Mouse (Mus musculus) MEL (cell line): ENCODE data around the gene Nars2.

Experiments used
- CTCF ChIP-seq, 3 experiments: IDR thresholded peaks in 2 of 3; conservative IDR thresholded peaks in 1 of 3; 2 replicates each; pipeline ENCODE4 v1.5.1; 2011 to 2012; ENCODE audit warnings: low read length in 3 of 3, low read depth in 2 of 3, mild to moderate bottlenecking in 2 of 3, improper control_type of control experiment in 1 of 3, inconsistent platforms in 1 of 3, mixed read lengths in 1 of 3, moderate library complexity in 1 of 3; ENCODE audit not compliant: control insufficient read depth in 1 of 3, insufficient read depth in 1 of 3, poor library complexity in 1 of 3, severe bottlenecking in 1 of 3
- ELF1 ChIP-seq: IDR thresholded peaks from 2 replicates; pipeline ENCODE4 v1.6.1; 2014; ENCODE audit warnings: low read depth, mild to moderate bottlenecking, inconsistent platforms, low read length, improper control_type of control experiment, moderate library complexity
- GABPA ChIP-seq: IDR thresholded peaks from 2 replicates; pipeline ENCODE4 v1.6.1; 2012; ENCODE audit warnings: low read depth, mild to moderate bottlenecking, inconsistent platforms, low read length, improper control_type of control experiment, moderate library complexity
- POLR2A ChIP-seq, 2 experiments: IDR thresholded peaks; 2 replicates each; pipeline ENCODE4 v1.6.1; 2011 to 2012; ENCODE audit warnings: low read length in 2 of 2, mild to moderate bottlenecking in 2 of 2, control low read depth in 1 of 2, improper control_type of control experiment in 1 of 2, low read depth in 1 of 2, moderate library complexity in 1 of 2; ENCODE audit not compliant: control insufficient read depth in 1 of 2, insufficient read depth in 1 of 2, poor library complexity in 1 of 2
- POLR2AphosphoS5 ChIP-seq: IDR thresholded peaks from 2 replicates; pipeline ENCODE4 v1.6.1; 2012; ENCODE audit warnings: low read depth, borderline replicate concordance, mild to moderate bottlenecking, inconsistent platforms, low read length, moderate library complexity, mixed read lengths
- RAD21 ChIP-seq: IDR thresholded peaks from 2 replicates; pipeline ENCODE4 v1.6.1; 2011; ENCODE audit warnings: mild to moderate bottlenecking, low read depth, low read length, improper control_type of control experiment
- SIN3A ChIP-seq: IDR thresholded peaks from 2 replicates; pipeline ENCODE4 v1.6.1; 2012; ENCODE audit warnings: low read length, improper control_type of control experiment, inconsistent platforms
- TCF12 ChIP-seq: IDR thresholded peaks from 2 replicates; pipeline ENCODE4 v1.6.1; 2014; ENCODE audit warnings: low read depth, mild to moderate bottlenecking, inconsistent platforms, low read length, improper control_type of control experiment, moderate library complexity
- UBTF ChIP-seq: IDR thresholded peaks from 2 replicates; pipeline ENCODE4 v1.6.1; 2012; ENCODE audit warnings: low read depth, mild to moderate bottlenecking, inconsistent platforms, low read length, improper control_type of control experiment, moderate library complexity, borderline replicate concordance; ENCODE audit not compliant: insufficient read depth
- ZKSCAN1 ChIP-seq: IDR thresholded peaks from 2 replicates; pipeline ENCODE4 v1.6.1; 2012; ENCODE audit warnings: low read depth, mild to moderate bottlenecking, inconsistent platforms, low read length, improper control_type of control experiment, moderate library complexity

DNA sequence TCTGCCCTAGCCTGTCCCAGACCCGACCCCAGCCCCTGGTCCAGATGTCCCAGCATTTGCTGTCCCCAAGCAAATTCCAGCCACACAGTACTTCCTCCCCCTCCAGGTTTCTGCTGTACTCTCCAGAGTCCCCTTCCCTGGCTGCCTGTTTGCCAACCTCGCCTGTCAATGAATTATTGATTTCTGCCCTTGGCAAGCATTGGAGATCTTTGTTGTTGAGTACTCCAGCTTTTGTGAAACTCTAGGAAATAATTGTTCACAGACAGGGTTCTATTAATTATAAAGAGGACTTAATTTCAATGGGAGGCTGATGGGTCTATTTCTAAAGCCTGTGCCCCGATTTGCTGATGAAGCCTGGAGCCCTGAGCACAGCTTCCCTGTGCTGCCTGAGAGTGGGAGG is 46.9 kb upstream of the Nars2 start:
- TF ChIP-seq UBTF (no peak), CTCF (IDR thresholded peaks at IDR 0.05 in 2 of 3, conservative IDR thresholded peaks at IDR 0.05 in 1 of 3; ENCODE audit: control insufficient read depth in 1 of 3, insufficient read depth in 1 of 3, low read depth in 2 of 3, low read length in 3 of 3, poor library complexity in 1 of 3, severe bottlenecking in 1 of 3) (no peak), ELF1 (no peak), POLR2A (IDR thresholded peaks at IDR 0.05; ENCODE audit: control insufficient read depth in 1 of 2, insufficient read depth in 1 of 2, low read depth in 1 of 2, low read length in 2 of 2, poor library complexity in 1 of 2) (no peak), TCF12 (no peak), SIN3A (no peak), RAD21 (no peak), POLR2AphosphoS5 (no peak), GABPA (no peak), ZKSCAN1 (no peak)
